Mouse (Mus musculus) olfactory bulb, adult 2 months (tissue): ENCODE measurements at regions not wholly inside any gene's neighbourhood (a gene's known extent, or its start where the extent isn't known, plus 50 kb on each side); places are given as distances from the start of the nearest gene placed in this dataset.
"Not testable (repeated sequence)": the region's sequence is repeated elsewhere in the genome, so short reads cannot be mapped to it uniquely, and the experiment has no call there.

Experiments
- H3K27ac ChIP-seq: fragments of 200-500 bp; 2 replicates; pipeline ENCODE4 v1.5.1; 2012; ENCODE audit warnings: low read depth, low read length; ENCODE audit not compliant: insufficient read depth
- H3K4me1 ChIP-seq: fragments of 200-500 bp; 2 replicates; pipeline ENCODE4 v1.6.1; 2012; ENCODE audit warnings: low read length; ENCODE audit not compliant: control insufficient read depth, insufficient read depth
- H3K4me3 ChIP-seq: fragments of 200-500 bp; 2 replicates; pipeline ENCODE4 v1.5.1; 2012; ENCODE audit warnings: mild to moderate bottlenecking, low read depth, low read length, moderate library complexity; ENCODE audit not compliant: insufficient read depth
- CTCF ChIP-seq: fragments of 200-500 bp; IDR thresholded peaks from 2 replicates; pipeline ENCODE4 v1.5.1; 2012; ENCODE audit warnings: low read depth, mild to moderate bottlenecking, low read length, moderate library complexity; ENCODE audit not compliant: insufficient read depth
- POLR2A ChIP-seq: fragments of 200-500 bp; IDR thresholded peaks from 2 replicates; pipeline ENCODE4 v1.6.1; 2012; ENCODE audit warnings: mild to moderate bottlenecking, low read depth, low read length, moderate library complexity; ENCODE audit not compliant: insufficient read depth
- WGBS: fragments of 180-500 bp; shearing (Covaris S2); methylation state at CpG from one replicate; pipeline ENCODE4 v1.1.7; 2018; 5-methylcytosine and 5-hydroxymethylcytosine counted together

GRCm38 (mm10) chr3:34747499-34748093 lies 97.4 kb downstream of the Sox2 start:
- TF ChIP-seq CTCF (no peak), POLR2A (no peak)
- no peaks in the 10 kb centered on the region for H3K4me1 ChIP-seq
- H3K4me3 ChIP-seq = no peak overlapping the region
- WGBS = 81% methylated on average over 10 of the region's 10 CpGs
- H3K27ac ChIP-seq = no peak overlapping the region

GRCm38 (mm10) chr3:34749989-34750388 lies 99.8 kb downstream of the Sox2 start:
- no peak overlapping the region for H3K27ac ChIP-seq
- no peaks in the 10 kb centered on the region for H3K4me1 ChIP-seq
- no peak overlapping the region for H3K4me3 ChIP-seq
- 82% methylated on average over 7 of the region's 7 CpGs for WGBS
- TF ChIP-seq POLR2A = no peak
- no peak for TF ChIP-seq CTCF

DNA sequence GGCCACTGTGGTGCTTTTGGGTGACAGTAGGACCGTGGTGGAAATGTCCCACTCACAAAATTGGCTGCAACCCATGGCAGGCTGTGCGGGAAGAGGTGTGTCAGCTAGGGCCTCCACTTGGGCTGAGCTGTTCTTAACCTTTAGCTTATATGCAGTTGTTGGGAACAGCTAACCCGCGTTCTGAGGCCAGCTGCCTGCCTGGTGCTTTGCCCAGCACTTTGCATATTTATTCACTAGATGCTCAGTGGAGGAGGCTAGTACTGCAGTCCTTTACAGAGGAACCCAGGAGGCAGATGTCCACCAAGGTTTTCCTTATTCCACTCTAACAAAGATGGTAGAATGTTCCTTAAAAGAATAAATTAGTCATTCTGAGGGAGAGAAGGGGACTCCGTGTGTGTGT lies 101.3 kb downstream of the Sox2 start:
- TF ChIP-seq POLR2A (no peak), CTCF (no peak)
- Histone ChIP-seq H3K27ac (no peak overlapping the region), H3K4me3 (no peak overlapping the region), H3K4me1 (no peaks in the 10 kb centered on the region)
- 56% methylated on average over 5 of the region's 5 CpGs for WGBS

- Histone ChIP-seq H3K4me3 (no peak overlapping the region), H3K27ac (no peak overlapping the region), H3K4me1 (no peaks in the 10 kb centered on the region)
- TF ChIP-seq POLR2A = no peak
- TF ChIP-seq CTCF = no peak
- 90% methylated on average over 8 of the region's 8 CpGs for WGBS
Observed at GRCm38 (mm10) chr3:34753557-34753956, 103.4 kb downstream of the Sox2 start.

GRCm38 (mm10) chr3:34754781-34755180 lies 104.6 kb downstream of the Sox2 start:
- TF ChIP-seq POLR2A (no peak), CTCF (no peak)
- no peak overlapping the region for H3K27ac ChIP-seq
- no peaks in the 10 kb centered on the region for H3K4me1 ChIP-seq
- 97% methylated on average over 6 of the region's 6 CpGs for WGBS
- H3K4me3 ChIP-seq = no peak overlapping the region

DNA sequence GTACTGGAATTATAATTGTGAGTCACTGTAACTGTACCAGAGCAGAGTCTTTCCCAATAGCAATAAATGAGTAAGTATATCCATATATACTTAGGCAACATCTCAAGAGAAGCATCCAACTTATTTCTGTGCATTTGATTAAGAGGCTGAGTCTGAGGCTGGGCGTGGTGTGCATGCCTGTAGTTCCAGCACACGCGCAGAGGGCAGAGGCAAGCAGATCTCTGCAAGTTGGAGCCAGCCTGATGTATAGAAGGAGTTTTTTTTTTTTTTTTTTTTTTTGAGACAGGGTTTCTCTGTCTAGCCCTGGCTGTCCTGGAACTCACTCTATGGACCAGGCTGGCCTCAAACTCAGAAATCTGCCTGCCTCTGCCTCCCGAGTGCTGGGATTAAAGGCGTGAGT lies 105.1 kb downstream of the Sox2 start:
- not testable (repeated sequence) for H3K27ac ChIP-seq, H3K4me3 ChIP-seq, H3K4me1 ChIP-seq
- 96% methylated on average over 5 of the region's 5 CpGs for whole genome bisulfite sequencing

DNA sequence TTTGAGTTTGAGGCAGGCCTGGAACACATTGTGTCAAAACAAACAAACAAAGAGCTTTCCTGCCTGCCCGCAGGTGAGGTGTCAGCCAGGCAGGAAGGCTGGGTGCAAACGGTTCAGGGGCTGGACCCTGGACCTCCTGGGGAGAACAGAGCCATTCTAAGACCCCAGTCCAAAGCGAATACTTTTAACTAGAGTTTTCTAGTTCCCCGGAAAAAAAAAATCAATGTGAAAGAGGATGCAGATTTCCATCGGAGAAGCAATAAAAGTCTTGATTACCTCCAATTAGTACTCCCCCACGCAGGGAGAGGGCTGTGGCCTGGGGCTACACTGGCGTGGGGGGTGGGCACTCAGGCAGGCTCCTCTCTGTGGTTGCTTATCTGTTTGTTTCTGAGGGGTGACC lies 106.4 kb downstream of the Sox2 start:
- 58% methylated on average over 7 of the region's 7 CpGs for WGBS
- TF ChIP-seq CTCF (no peak), POLR2A (no peak)
- H3K27ac ChIP-seq = no peak overlapping the region
- no peaks in the 10 kb centered on the region for H3K4me1 ChIP-seq
- H3K4me3 ChIP-seq = no peak overlapping the region

DNA sequence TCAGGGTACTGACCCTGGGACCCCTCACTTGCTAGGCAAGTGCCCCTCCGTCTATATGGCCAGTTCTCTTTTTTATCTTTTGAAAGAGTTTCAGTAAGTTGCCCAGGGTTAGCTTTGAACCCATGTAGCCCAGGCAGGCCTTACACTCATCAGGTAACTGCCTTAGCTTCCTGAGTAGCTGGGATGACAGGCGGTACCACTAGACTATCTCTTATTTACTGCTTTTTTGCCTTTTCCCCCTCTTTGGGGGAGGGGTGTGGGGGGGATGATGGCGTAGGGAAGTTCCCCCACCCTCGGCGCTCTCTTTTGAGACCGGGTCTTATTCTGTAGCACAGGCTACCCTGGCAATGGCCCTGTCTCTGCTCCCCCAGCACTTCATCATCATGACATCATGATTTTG lies 106.9 kb downstream of the Sox2 start:
- H3K4me3 ChIP-seq = no peak overlapping the region
- 93% methylated on average over 6 of the region's 6 CpGs for whole genome bisulfite sequencing
- no peak overlapping the region for H3K27ac ChIP-seq
- no peaks in the 10 kb centered on the region for H3K4me1 ChIP-seq
- no peak for TF ChIP-seq POLR2A
- TF ChIP-seq CTCF = no peak

GRCm38 (mm10) chr3:34757813-34758510 lies 107.8 kb downstream of the Sox2 start:
- no peak overlapping the region for H3K4me3 ChIP-seq
- TF ChIP-seq POLR2A (no peak), CTCF (no peak)
- WGBS = 62% methylated on average over 13 of the region's 13 CpGs
- H3K27ac ChIP-seq = no peak overlapping the region
- H3K4me1 ChIP-seq = no peaks in the 10 kb centered on the region
